Mouse (Mus musculus) heart, embryonic 14.5 days (tissue): ENCODE measurements around the gene Rhbdl2. TPM values are rescaled to one million over a fixed set of nuclear protein-coding genes. Genes with fewer than 3 reads are reported as not detected.

Experiments used
- polyA plus RNA-seq: library from polyadenylated mRNA; unstranded; fragments of >200 nt; fragmentation: Nextera tagmentation; extraction: Ambion mirVana; gene quantifications from 2 replicates; pipeline ENCODE4 v1.2.1, GENCODE M21; 2014

Rhbdl2 gene
- polyA plus RNA-seq, 1 experiment from 2014 or later = 2.4 TPM

Other genes starting within 250 kb of the Rhbdl2 start
- gene Macf1, start 103.5 kb upstream of the Rhbdl2 start, polyA plus RNA-seq = 98.0 and 107 TPM in 2 replicates
- 602 and 648 TPM in 2 replicates for gene Ndufs5, start 69.7 kb upstream of the Rhbdl2 start, polyA plus RNA-seq
- 57.3 and 58.2 TPM in 2 replicates for gene Akirin1, start 37.5 kb upstream of the Rhbdl2 start, polyA plus RNA-seq
- not detected in 2 replicates for gene 4933427I04Rik, start 71.8 kb downstream of the Rhbdl2 start, polyA plus RNA-seq
- 57.1 and 58.5 TPM in 2 replicates for gene Mycbp, start 117.0 kb downstream of the Rhbdl2 start, polyA plus RNA-seq
- 45.0 and 48.6 TPM in 2 replicates for gene Rragc, start 129.6 kb downstream of the Rhbdl2 start, polyA plus RNA-seq
- gene 4930535I16Rik, start 130.1 kb downstream of the Rhbdl2 start, polyA plus RNA-seq = not detected in 2 replicates